9 mouse cellular contexts compared by ENCODE assay signal in the genomic region with DNA sequence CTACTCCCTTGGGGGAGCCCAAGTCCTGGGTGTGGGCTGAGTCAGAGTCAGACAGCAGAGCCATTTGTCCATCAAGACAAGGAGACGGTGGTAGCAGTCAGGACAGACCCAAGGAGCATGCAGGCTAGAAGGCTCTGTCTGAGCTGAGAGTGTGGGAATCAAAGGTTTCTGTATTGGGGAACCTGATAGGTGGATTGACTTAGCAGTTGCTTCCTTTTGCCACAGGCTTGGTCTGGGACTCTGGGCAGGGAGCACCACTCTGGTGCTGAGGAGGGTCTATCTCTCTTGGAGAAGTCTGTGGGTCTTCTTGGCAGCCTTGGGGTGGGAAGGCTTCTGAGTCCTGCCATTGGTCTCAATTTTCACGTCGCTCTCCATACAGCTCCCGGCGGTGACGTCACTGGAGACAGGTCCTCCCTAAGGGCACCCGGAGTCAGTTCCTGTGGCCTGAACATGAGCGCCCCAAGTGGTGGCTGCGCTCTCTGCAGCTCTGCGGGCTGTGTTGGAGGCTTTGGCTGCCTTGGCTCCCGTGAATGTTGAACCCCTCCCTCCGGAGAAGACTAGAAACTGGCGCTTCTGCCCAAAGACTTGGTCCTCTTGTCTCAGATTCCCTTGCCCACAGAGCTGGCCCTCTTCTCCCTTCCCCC. TPM values are rescaled to one million over a fixed set of nuclear protein-coding genes. Genes with fewer than 3 reads are reported as not detected.
DNase-seq lines count a peak whose midpoint lies in the region; ATAC-seq and TF ChIP-seq lines count a peak whose summit lies in the region.
"Had no signal": no experiment of that assay in that cellular context is flagged by ENCODE, and none has a peak within 500 bp of the region (broad histone marks: within the 10 kb centered on the region; RNA-seq: fewer than 3 reads in every experiment).

No protein-coding gene starts in this region.

- no peaks in the 10 kb centered on the region for H3K9me3 ChIP-seq in hindbrain, postnatal 0 days (ENCODE audit: low read length)

- H3K4me3 ChIP-seq in hindbrain, postnatal 0 days (ENCODE audit: low read length): no peak overlapping the region

- H3K9ac ChIP-seq in hindbrain, postnatal 0 days (replicated peaks; ENCODE audit: low read length): no peak overlapping the region

- no peak overlapping the region for H3K4me2 ChIP-seq in hindbrain, postnatal 0 days (ENCODE audit: low read depth, low read length)

- DNase-seq in ZHBTc4 (ENCODE audit: low read depth, low spot score): peak; percentile 89
- peak; percentile 85 to 86 for DNase-seq in cerebellum, postnatal 36 days
- DNase-seq in gastrocnemius, postnatal 10 days: peak; percentile 84
- peak; percentile 78 for DNase-seq in hindbrain, postnatal 0 days (ENCODE audit: low spot score)
- DNase-seq in layer of hippocampus, postnatal 36 days: peak; percentile 65 to 75
- DNase-seq in lung, postnatal 25 days (ENCODE audit: low spot score): peak; percentile 87
- peak; percentile 75 to 79 for DNase-seq in right cerebral cortex, adult 2 months (ENCODE audit: low spot score in 2 of 2)
- peak; percentile 73 for DNase-seq in urinary bladder, postnatal 25 days (ENCODE audit: low spot score)

- TF ChIP-seq CTCF in hindbrain, postnatal 0 days (IDR thresholded peaks at IDR 0.05; ENCODE audit: low read depth): peak; percentile 82

- H3K27me3 ChIP-seq in hindbrain, postnatal 0 days (ENCODE audit: insufficient read depth, low read length): no peaks in the 10 kb centered on the region

- no peak overlapping the region for H3K27ac ChIP-seq in hindbrain, postnatal 0 days

- H3K4me1 ChIP-seq in hindbrain, postnatal 0 days (ENCODE audit: insufficient read depth, low read length): peaks cover under 1% of the 10 kb centered on the region; the same call in 1 of the 2 replicates

- ATAC-seq in hindbrain, postnatal 0 days: peak; percentile 87

- no peaks in the 10 kb centered on the region for H3K36me3 ChIP-seq in hindbrain, postnatal 0 days (ENCODE audit: insufficient read depth, low read length)

- 7% methylated on average over 13 of the region's 13 CpGs for WGBS in hindbrain, postnatal 0 days

RNA-seq across cellular contexts. Expression of a gene that starts 5.7 kb away (rescaled TPM):
- total RNA-seq in gastrocnemius, postnatal 10 days (2021): not detected
- not detected in 2 replicates for total RNA-seq in hindbrain, postnatal 0 days (2014; rRNA removed)
- 0.16 TPM in 1 of 2 replicates, not detected in the other for polyA plus RNA-seq in hindbrain, postnatal 0 days (2015; fragmentation: Nextera tagmentation; extraction: Ambion mirVana)
- total RNA-seq in layer of hippocampus, postnatal 36 days (2021): not detected
- polyA plus RNA-seq: neural tube, embryonic 14.5 days had no signal

RNA-seq across cellular contexts. Expression of a gene that starts 10.3 kb away (rescaled TPM):
- total RNA-seq in gastrocnemius, postnatal 10 days (2021): not detected
- not detected in 2 replicates for total RNA-seq in hindbrain, postnatal 0 days (2014; rRNA removed)
- polyA plus RNA-seq in hindbrain, postnatal 0 days (2015; fragmentation: Nextera tagmentation; extraction: Ambion mirVana): 0.09 TPM in 1 of 2 replicates, not detected in the other
- total RNA-seq in layer of hippocampus, postnatal 36 days (2021): not detected
- polyA plus RNA-seq: neural tube, embryonic 14.5 days had no signal

RNA-seq across cellular contexts. Expression of a gene that starts 14.6 kb away (rescaled TPM):
- under 1 TPM; 0.11 to 0.12 TPM for total RNA-seq in gastrocnemius, postnatal 10 days (2021)
- total RNA-seq in hindbrain, postnatal 0 days (2014; rRNA removed): 0.75 and 1.5 TPM in 2 replicates
- polyA plus RNA-seq in hindbrain, postnatal 0 days (2015; fragmentation: Nextera tagmentation; extraction: Ambion mirVana): 0.69 and 0.96 TPM in 2 replicates
- total RNA-seq in layer of hippocampus, postnatal 36 days (2021): under 1 TPM; 0.48 to 0.77 TPM

RNA-seq across cellular contexts. Expression of a gene that starts 20.1 kb away (rescaled TPM):
- total RNA-seq in gastrocnemius, postnatal 10 days (2021): not detected
- total RNA-seq in hindbrain, postnatal 0 days (2014; rRNA removed): 0.05 TPM in 1 of 2 replicates, not detected in the other
- polyA plus RNA-seq in hindbrain, postnatal 0 days (2015; fragmentation: Nextera tagmentation; extraction: Ambion mirVana): 0.26 and 0.34 TPM in 2 replicates
- total RNA-seq in layer of hippocampus, postnatal 36 days (2021): not detected
- polyA plus RNA-seq: neural tube, embryonic 14.5 days had no signal

RNA-seq across cellular contexts. Expression of a gene that starts 38.1 kb away (rescaled TPM):
- under 1 TPM in 1 of 2 experiments, not detected in 1; 0.40 TPM for total RNA-seq in gastrocnemius, postnatal 10 days (2021)
- not detected in 2 replicates for total RNA-seq in hindbrain, postnatal 0 days (2014; rRNA removed)
- not detected in 2 replicates for polyA plus RNA-seq in hindbrain, postnatal 0 days (2015; fragmentation: Nextera tagmentation; extraction: Ambion mirVana)
- not detected for total RNA-seq in layer of hippocampus, postnatal 36 days (2021)
- polyA plus RNA-seq: neural tube, embryonic 14.5 days had no signal
